22 mouse cellular contexts compared by ENCODE assay signal in the genomic region with DNA sequence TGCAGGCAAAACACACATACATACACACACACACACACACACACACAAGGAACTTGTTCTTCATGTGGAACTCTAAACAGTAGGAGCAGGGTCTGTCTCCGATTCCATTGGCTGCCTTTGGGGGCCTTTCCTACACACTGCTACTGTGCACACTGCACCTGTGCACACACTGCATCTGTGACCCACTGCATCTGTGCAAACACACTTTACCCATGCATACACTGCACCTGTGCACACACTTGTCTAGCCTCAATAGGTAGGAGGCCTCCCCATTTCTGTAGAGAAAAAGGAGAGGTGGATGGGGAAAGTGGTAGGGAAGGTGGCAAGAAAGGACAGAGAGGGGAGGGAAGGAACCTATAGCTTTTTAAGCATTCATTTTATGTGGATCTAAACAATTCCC. TPM values are rescaled to one million over a fixed set of nuclear protein-coding genes. Genes with fewer than 3 reads are reported as not detected.
"Had no signal": no experiment of that assay in that cellular context is flagged by ENCODE, and none has a peak within 500 bp of the region (broad histone marks: within the 10 kb centered on the region; RNA-seq: fewer than 3 reads in every experiment).

No protein-coding gene starts in this region.

- H3K27me3 ChIP-seq: liver, embryonic 12.5 days; midbrain, embryonic 12.5 days; neural tube, embryonic 13.5 days; neural tube, embryonic 15.5 days had no signal

- H3K4me1 ChIP-seq: liver, embryonic 12.5 days; midbrain, embryonic 10.5 days; midbrain, embryonic 12.5 days; neural tube, embryonic 15.5 days had no signal

- H3K36me3 ChIP-seq: liver, embryonic 12.5 days; midbrain, embryonic 10.5 days; midbrain, embryonic 12.5 days; neural tube, embryonic 13.5 days; neural tube, embryonic 15.5 days had no signal

- H3K9ac ChIP-seq: liver, embryonic 12.5 days; liver, embryonic 14.5 days; midbrain, embryonic 12.5 days; neural tube, embryonic 13.5 days; neural tube, embryonic 15.5 days had no signal

- H3K9me3 ChIP-seq: liver, embryonic 12.5 days; midbrain, embryonic 10.5 days; midbrain, embryonic 12.5 days; neural tube, embryonic 13.5 days; neural tube, embryonic 15.5 days had no signal

- DNase-seq: lung, adult 18-20 months; lung, postnatal 4 days; midbrain, embryonic 14.5 days; retina, postnatal 1 day; right cerebral cortex, adult 18-20 months; right cerebral cortex, postnatal 25 days; right cerebral cortex, postnatal 4 days; spleen, adult 18-20 months; thymus, adult 18-20 months; thymus, postnatal 14 days; thymus, postnatal 36 days had no signal

- H3K4me2 ChIP-seq: liver, embryonic 12.5 days; midbrain, embryonic 12.5 days; neural tube, embryonic 13.5 days; neural tube, embryonic 15.5 days had no signal

- ATAC-seq: liver, embryonic 12.5 days; lung, postnatal 0 days; midbrain, embryonic 16.5 days had no signal

- H3K4me3 ChIP-seq: liver, embryonic 12.5 days; midbrain, embryonic 10.5 days; midbrain, embryonic 12.5 days; myocyte; neural tube, embryonic 13.5 days; neural tube, embryonic 15.5 days had no signal

- H3K27ac ChIP-seq: liver, embryonic 12.5 days; liver, embryonic 14.5 days; midbrain, embryonic 10.5 days; midbrain, embryonic 12.5 days; neural tube, embryonic 13.5 days; neural tube, embryonic 15.5 days had no signal

RNA-seq across cellular contexts. Expression of a gene that starts 49.5 kb away (rescaled TPM):
- total RNA-seq: megakaryocyte, adult 5-6 weeks; megakaryocyte-erythroid progenitor cell, adult 5-6 weeks had no signal
